Mouse (Mus musculus): ENCODE measurements around the gene Oma1.

Oma1 gene

GRCm38 (mm10) chr4:103313587-103314525 is at the start of gene Oma1:
Gene Oma1, plus strand, starts transcription at chr4:103313812.
- peak; percentile 96 for DNase-seq (ENCODE audit: low read depth, low spot score)

GRCm38 (mm10) chr4:103263812-103264396 is 49.7 kb upstream of the Oma1 start:
- DNase-seq (ENCODE audit: low read depth, low spot score), result no peak

GRCm38 (mm10) chr4:103265166-103265565 is 48.4 kb upstream of the Oma1 start:
- DNase-seq (ENCODE audit: low read depth, low spot score), result no peak

GRCm38 (mm10) chr4:103269336-103269735 is 44.3 kb upstream of the Oma1 start:
- DNase-seq (ENCODE audit: low read depth, low spot score), result no peak

GRCm38 (mm10) chr4:103273021-103273420 is 40.6 kb upstream of the Oma1 start:
- no peak for DNase-seq (ENCODE audit: low read depth, low spot score)

- DNase-seq (ENCODE audit: low read depth, low spot score), result no peak
Observed at GRCm38 (mm10) chr4:103288342-103288741, 25.3 kb upstream of the Oma1 start.

- no peak for DNase-seq (ENCODE audit: low read depth, low spot score)
Observed at GRCm38 (mm10) chr4:103290763-103291162, 22.8 kb upstream of the Oma1 start, which contains the start of gene 4921539E11Rik. Gene 4921539E11Rik, minus strand, starts transcription at chr4:103290863.

- no peak for DNase-seq (ENCODE audit: low read depth, low spot score)
Observed at GRCm38 (mm10) chr4:103299342-103299741, 14.3 kb upstream of the Oma1 start.

GRCm38 (mm10) chr4:103303851-103304250 is 9.8 kb upstream of the Oma1 start:
- no peak for DNase-seq (ENCODE audit: low read depth, low spot score)

- DNase-seq (ENCODE audit: low read depth, low spot score), result peak; percentile 15
Observed at GRCm38 (mm10) chr4:103314526-103314910, 906 bp downstream of the Oma1 start.

- DNase-seq (ENCODE audit: low read depth, low spot score), result no peak
Observed at GRCm38 (mm10) chr4:103315861-103316260, 2.2 kb downstream of the Oma1 start.

GRCm38 (mm10) chr4:103321461-103321860 is 7.8 kb downstream of the Oma1 start:
- DNase-seq (ENCODE audit: low read depth, low spot score), result no peak

- DNase-seq (ENCODE audit: low read depth, low spot score), result no peak
Observed at GRCm38 (mm10) chr4:103324688-103325451, 11.3 kb downstream of the Oma1 start.

GRCm38 (mm10) chr4:103326994-103327393 is 13.4 kb downstream of the Oma1 start:
- peak; percentile 14 for DNase-seq (ENCODE audit: low read depth, low spot score)

GRCm38 (mm10) chr4:103329348-103329747 is 15.7 kb downstream of the Oma1 start:
- no peak for DNase-seq (ENCODE audit: low read depth, low spot score)

GRCm38 (mm10) chr4:103335134-103335533 is 21.5 kb downstream of the Oma1 start:
- DNase-seq (ENCODE audit: low read depth, low spot score), result no peak

- peak; percentile 4 for DNase-seq (ENCODE audit: low read depth, low spot score)
Observed at GRCm38 (mm10) chr4:103340726-103341125, 27.1 kb downstream of the Oma1 start.

- DNase-seq (ENCODE audit: low read depth, low spot score), result no peak
Observed at GRCm38 (mm10) chr4:103341620-103342019, 28.0 kb downstream of the Oma1 start.

GRCm38 (mm10) chr4:103346058-103346457 is 32.4 kb downstream of the Oma1 start:
- peak; percentile 50 for DNase-seq (ENCODE audit: low read depth, low spot score)

GRCm38 (mm10) chr4:103346849-103347248 is 33.2 kb downstream of the Oma1 start:
- DNase-seq (ENCODE audit: low read depth, low spot score), result no peak

- DNase-seq (ENCODE audit: low read depth, low spot score), result no peak
Observed at GRCm38 (mm10) chr4:103349219-103349618, 35.6 kb downstream of the Oma1 start.

- DNase-seq (ENCODE audit: low read depth, low spot score), result no peak
Observed at GRCm38 (mm10) chr4:103352926-103353325, 39.3 kb downstream of the Oma1 start.

Data from skeletal muscle tissue, adult 2 months (tissue).